Mouse (Mus musculus) left cerebral cortex, adult 6 months (tissue): Measurements from ENCODE around the gene Olfr616. TPM values are rescaled to one million over a fixed set of nuclear protein-coding genes. Genes with fewer than 3 reads are reported as not detected.

Experiments
- long read RNA-seq, 2 experiments: library from polyadenylated mRNA; unstranded; transcript quantifications; one replicate each; pipeline ENCODE4 v2.0.0; 2019 to 2020
- polyA plus RNA-seq: library from polyadenylated mRNA; unstranded; fragments of <200 nt; fragmentation: Nextera tagmentation; gene quantifications from 2 replicates; pipeline ENCODE4 v1.2.3, GENCODE M21; 2021

The Olfr616 gene
- not detected in 2 replicates for polyA plus RNA-seq
- long read RNA-seq, experiment 1, result 0 reads
- long read RNA-seq, experiment 2, result 0 reads

GRCm38 (mm10) chr7:103569043-103569442, at the start of gene Olfr616:
Gene Olfr616, minus strand, starts transcription at chr7:103569143.

GRCm38 (mm10) chr7:103612434-103612833, 43.5 kb upstream of the Olfr616 start, which contains the start of gene Olfr620:
Gene Olfr620, minus strand, starts transcription at chr7:103612534.

GRCm38 (mm10) chr7:103600275-103600674, 31.3 kb upstream of the Olfr616 start, which contains the start of gene Olfr619:
Gene Olfr619, plus strand, starts transcription at chr7:103600575.

GRCm38 (mm10) chr7:103589803-103590202, 20.9 kb upstream of the Olfr616 start, which contains the start of gene Olfr618:
Gene Olfr618, plus strand, starts transcription at chr7:103590103.

GRCm38 (mm10) chr7:103572761-103573160, 3.8 kb upstream of the Olfr616 start, which contains the start of gene Olfr617:
Gene Olfr617, plus strand, starts transcription at chr7:103573061.

GRCm38 (mm10) chr7:103555779-103556178, 13.2 kb downstream of the Olfr616 start, which contains the start of gene Olfr615:
Gene Olfr615, plus strand, starts transcription at chr7:103556079.

GRCm38 (mm10) chr7:103547774-103548173, 21.2 kb downstream of the Olfr616 start, which contains the start of gene Olfr613:
Gene Olfr613, plus strand, starts transcription at chr7:103548074.

GRCm38 (mm10) chr7:103542617-103543016, 26.3 kb downstream of the Olfr616 start, which contains the start of gene Olfr612:
Gene Olfr612, minus strand, starts transcription at chr7:103542717.

GRCm38 (mm10) chr7:103520746-103521145, 48.2 kb downstream of the Olfr616 start, which contains the start of gene Olfr611:
Gene Olfr611, minus strand, starts transcription at chr7:103520846.

Other genes starting within 250 kb of the Olfr616 start
- gene Olfr598, start 245.6 kb downstream of the Olfr616 start, polyA plus RNA-seq, result not detected in 2 replicates
- gene Olfr599, start 233.2 kb downstream of the Olfr616 start, polyA plus RNA-seq, result not detected in 2 replicates
- gene Olfr600, start 219.5 kb downstream of the Olfr616 start, polyA plus RNA-seq, result not detected in 2 replicates
- not detected in 2 replicates for gene Olfr601, start 206.5 kb downstream of the Olfr616 start, polyA plus RNA-seq
- gene Olfr603, start 183.0 kb downstream of the Olfr616 start, polyA plus RNA-seq, result not detected in 2 replicates
- gene Usp17lc, start 154.1 kb downstream of the Olfr616 start, polyA plus RNA-seq, result not detected in 2 replicates
- gene Olfr605, start 123.7 kb downstream of the Olfr616 start, polyA plus RNA-seq, result not detected in 2 replicates
- gene Olfr606, start 120.1 kb downstream of the Olfr616 start, polyA plus RNA-seq, result not detected in 2 replicates
- gene Olfr607, start 105.0 kb downstream of the Olfr616 start, polyA plus RNA-seq, result not detected in 2 replicates
- not detected in 2 replicates for gene Olfr608, start 99.3 kb downstream of the Olfr616 start, polyA plus RNA-seq
- gene Olfr609, start 71.1 kb downstream of the Olfr616 start, polyA plus RNA-seq, result not detected in 2 replicates
- not detected in 2 replicates for gene Olfr610, start 57.0 kb downstream of the Olfr616 start, polyA plus RNA-seq
- gene Olfr611, start 48.3 kb downstream of the Olfr616 start, polyA plus RNA-seq, result not detected in 2 replicates
- not detected in 2 replicates for gene Olfr612, start 26.4 kb downstream of the Olfr616 start, polyA plus RNA-seq
- gene Olfr613, start 21.1 kb downstream of the Olfr616 start, polyA plus RNA-seq, result not detected in 2 replicates
- not detected in 2 replicates for gene Olfr615, start 13.1 kb downstream of the Olfr616 start, polyA plus RNA-seq
- gene Olfr617, start 3.9 kb upstream of the Olfr616 start, polyA plus RNA-seq, result not detected in 2 replicates
- not detected in 2 replicates for gene Olfr618, start 21.0 kb upstream of the Olfr616 start, polyA plus RNA-seq
- gene Olfr619, start 31.4 kb upstream of the Olfr616 start, polyA plus RNA-seq, result not detected in 2 replicates
- gene Olfr620, start 43.4 kb upstream of the Olfr616 start, polyA plus RNA-seq, result not detected in 2 replicates
- gene Olfr622, start 73.6 kb upstream of the Olfr616 start, polyA plus RNA-seq, result not detected in 2 replicates
- not detected in 2 replicates for gene Olfr623, start 94.6 kb upstream of the Olfr616 start, polyA plus RNA-seq
- 0.01 TPM in 1 of 2 replicates, not detected in the other for gene Olfr624, start 102.0 kb upstream of the Olfr616 start, polyA plus RNA-seq
- gene Olfr625-ps1, start 113.6 kb upstream of the Olfr616 start, polyA plus RNA-seq, result not detected in 2 replicates
- not detected in 2 replicates for gene Olfr243, start 145.5 kb upstream of the Olfr616 start, polyA plus RNA-seq
- gene Olfr628, start 161.2 kb upstream of the Olfr616 start, polyA plus RNA-seq, result not detected in 2 replicates
- gene Olfr629, start 175.8 kb upstream of the Olfr616 start, polyA plus RNA-seq, result not detected in 2 replicates
- gene Olfr630, start 188.2 kb upstream of the Olfr616 start, polyA plus RNA-seq, result not detected in 2 replicates
- not detected in 2 replicates for gene Olfr69, start 202.5 kb upstream of the Olfr616 start, polyA plus RNA-seq
- not detected in 2 replicates for gene Olfr68, start 210.6 kb upstream of the Olfr616 start, polyA plus RNA-seq
- gene Olfr67, start 222.7 kb upstream of the Olfr616 start, polyA plus RNA-seq, result not detected in 2 replicates
- gene Hbb-bt, start 244.9 kb upstream of the Olfr616 start, polyA plus RNA-seq, result 3.2 and 6.0 TPM in 2 replicates